Mouse (Mus musculus): Measurements from ENCODE around the gene Cntn5. TPM values are rescaled to one million over a fixed set of nuclear protein-coding genes. Genes with fewer than 3 reads are reported as not detected.

Cntn5 gene
- polyA plus RNA-seq, 1 experiment from 2014 or later: 30.9 TPM

DNA sequence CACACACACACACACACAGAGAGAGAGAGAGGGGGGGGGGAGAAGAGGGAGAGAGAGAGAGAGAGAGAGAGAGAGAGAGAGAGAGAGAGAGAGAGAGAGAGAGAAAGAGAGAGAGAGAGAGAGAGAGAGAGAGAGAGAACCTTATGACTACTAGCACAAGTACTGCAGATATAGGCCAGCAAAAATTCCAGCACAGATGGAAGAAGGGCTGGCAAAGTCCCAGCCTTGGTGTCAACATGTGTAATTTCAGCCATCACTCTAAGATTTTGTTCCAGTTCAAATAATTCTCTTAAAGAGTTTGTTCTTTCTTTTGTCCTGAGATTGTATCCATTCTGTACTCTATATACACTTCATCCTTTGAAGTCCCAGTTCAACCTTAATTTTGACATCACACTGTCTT, 238.8 kb downstream of the Cntn5 start:
- no peak overlapping the region for H3K4me3 ChIP-seq (ENCODE audit: low read depth, low read length)

DNA sequence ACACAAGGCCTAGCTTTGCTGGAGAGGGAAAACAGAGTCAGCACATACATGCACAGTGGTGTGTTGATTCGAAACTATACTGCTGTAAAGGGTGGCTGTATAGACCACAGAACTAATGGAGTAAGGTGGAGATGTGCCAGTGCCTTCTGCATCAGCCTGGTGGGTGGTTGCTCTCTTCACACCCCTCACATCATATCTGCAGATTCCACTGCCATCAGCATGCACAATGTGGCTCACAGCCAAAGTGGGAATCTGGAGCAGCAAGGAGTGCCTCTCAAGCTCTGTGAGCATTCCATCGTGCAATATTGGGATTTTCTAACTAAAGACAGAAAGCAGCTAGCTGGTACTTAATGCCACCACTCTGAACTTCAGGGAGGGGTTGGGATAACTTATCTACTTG, 241.5 kb downstream of the Cntn5 start:
- Histone ChIP-seq H3K4me3 (ENCODE audit: low read depth, low read length) (no peak overlapping the region), H3K27me3 (ENCODE audit: control insufficient read depth, insufficient read depth, low read length) (no peaks in the 10 kb centered on the region), H3K9me3 (ENCODE audit: control insufficient read depth, low read length) (no peaks in the 10 kb centered on the region), H3K4me2 (ENCODE audit: low read depth, low read length) (no peak overlapping the region), H3K27ac (ENCODE audit: low read depth, low read length) (no peak overlapping the region), H3K9ac (replicated peaks; ENCODE audit: low read depth, low read length) (no peak overlapping the region), H3K36me3 (ENCODE audit: control insufficient read depth, insufficient read depth, low read length) (no peaks in the 10 kb centered on the region), H3K4me1 (ENCODE audit: control insufficient read depth, insufficient read depth, low read length) (no peaks in the 10 kb centered on the region)
- no peak for ATAC-seq (ENCODE audit: low read depth)
- 82% methylated on average over 2 of the region's 2 CpGs for WGBS

More for the DNA sequence above, 238.8 kb downstream of the Cntn5 start:
- no peak for ATAC-seq (ENCODE audit: low read depth)
- Histone ChIP-seq H3K27ac (ENCODE audit: low read depth, low read length) (no peak overlapping the region), H3K9me3 (ENCODE audit: control insufficient read depth, low read length) (no peaks in the 10 kb centered on the region), H3K9ac (replicated peaks; ENCODE audit: low read depth, low read length) (no peak overlapping the region), H3K4me1 (ENCODE audit: control insufficient read depth, insufficient read depth, low read length) (no peaks in the 10 kb centered on the region), H3K4me2 (ENCODE audit: low read depth, low read length) (no peak overlapping the region), H3K27me3 (ENCODE audit: control insufficient read depth, insufficient read depth, low read length) (no peaks in the 10 kb centered on the region), H3K36me3 (ENCODE audit: control insufficient read depth, insufficient read depth, low read length) (no peaks in the 10 kb centered on the region)

DNA sequence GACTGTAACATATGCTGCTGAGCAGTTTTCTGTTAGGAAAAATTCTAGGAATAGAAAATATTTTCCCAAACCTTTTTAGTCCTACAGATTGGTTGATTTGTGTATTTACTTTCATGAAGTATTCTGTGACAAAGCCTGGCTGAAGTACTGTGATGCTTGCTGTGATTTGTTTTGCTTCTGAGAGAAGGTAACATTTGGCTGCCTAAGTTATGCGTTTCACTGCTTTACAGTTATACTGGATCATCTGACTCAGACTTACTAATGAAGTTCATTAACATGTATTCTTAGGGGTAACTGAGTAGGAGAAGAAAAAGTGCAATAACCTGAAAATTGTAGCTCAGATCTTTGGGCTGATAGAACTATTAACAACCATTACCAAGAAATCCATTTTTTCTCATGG, 245.1 kb downstream of the Cntn5 start:
- H3K36me3 ChIP-seq (ENCODE audit: control insufficient read depth, insufficient read depth, low read length): no peaks in the 10 kb centered on the region
- no peak overlapping the region for H3K4me3 ChIP-seq (ENCODE audit: low read depth, low read length)
- H3K27ac ChIP-seq (ENCODE audit: low read depth, low read length): no peak overlapping the region
- H3K27me3 ChIP-seq (ENCODE audit: control insufficient read depth, insufficient read depth, low read length): no peaks in the 10 kb centered on the region
- no peaks in the 10 kb centered on the region for H3K9me3 ChIP-seq (ENCODE audit: control insufficient read depth, low read length)
- ATAC-seq (ENCODE audit: low read depth): no peak
- H3K4me2 ChIP-seq (ENCODE audit: low read depth, low read length): no peak overlapping the region
- no peaks in the 10 kb centered on the region for H3K4me1 ChIP-seq (ENCODE audit: control insufficient read depth, insufficient read depth, low read length)
- H3K9ac ChIP-seq (replicated peaks; ENCODE audit: low read depth, low read length): no peak overlapping the region
- 80% methylated on average over 1 of the region's 1 CpGs for WGBS

DNA sequence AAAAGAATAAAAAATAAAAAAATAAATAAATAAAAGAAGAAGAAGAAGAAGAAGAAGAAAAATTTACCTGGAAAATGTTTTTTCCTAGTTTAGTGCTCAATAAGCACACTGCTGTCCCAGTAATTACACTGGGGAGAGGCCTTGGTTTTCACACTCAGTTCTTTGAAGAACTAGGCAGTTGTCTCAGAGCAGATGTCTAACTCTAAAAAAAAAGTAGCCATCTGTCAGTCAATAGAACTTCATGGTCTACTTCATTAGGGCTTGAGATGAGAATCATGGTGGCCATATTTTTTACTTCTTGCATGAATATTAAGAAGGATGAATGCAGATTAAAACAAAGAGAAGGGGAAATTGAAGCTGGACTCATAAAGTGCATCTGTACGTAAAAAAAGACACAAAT, 246.5 kb downstream of the Cntn5 start:
- H3K27me3 ChIP-seq (ENCODE audit: control insufficient read depth, insufficient read depth, low read length): no peaks in the 10 kb centered on the region
- H3K27ac ChIP-seq (ENCODE audit: low read depth, low read length): no peak overlapping the region
- ATAC-seq (ENCODE audit: low read depth): no peak
- no peak overlapping the region for H3K4me2 ChIP-seq (ENCODE audit: low read depth, low read length)
- 66% methylated on average over 1 of the region's 1 CpGs for WGBS
- no peaks in the 10 kb centered on the region for H3K36me3 ChIP-seq (ENCODE audit: control insufficient read depth, insufficient read depth, low read length)
- H3K9me3 ChIP-seq (ENCODE audit: control insufficient read depth, low read length): no peaks in the 10 kb centered on the region
- no peak overlapping the region for H3K4me3 ChIP-seq (ENCODE audit: low read depth, low read length)
- no peak overlapping the region for H3K9ac ChIP-seq (replicated peaks; ENCODE audit: low read depth, low read length)
- no peaks in the 10 kb centered on the region for H3K4me1 ChIP-seq (ENCODE audit: control insufficient read depth, insufficient read depth, low read length)

DNA sequence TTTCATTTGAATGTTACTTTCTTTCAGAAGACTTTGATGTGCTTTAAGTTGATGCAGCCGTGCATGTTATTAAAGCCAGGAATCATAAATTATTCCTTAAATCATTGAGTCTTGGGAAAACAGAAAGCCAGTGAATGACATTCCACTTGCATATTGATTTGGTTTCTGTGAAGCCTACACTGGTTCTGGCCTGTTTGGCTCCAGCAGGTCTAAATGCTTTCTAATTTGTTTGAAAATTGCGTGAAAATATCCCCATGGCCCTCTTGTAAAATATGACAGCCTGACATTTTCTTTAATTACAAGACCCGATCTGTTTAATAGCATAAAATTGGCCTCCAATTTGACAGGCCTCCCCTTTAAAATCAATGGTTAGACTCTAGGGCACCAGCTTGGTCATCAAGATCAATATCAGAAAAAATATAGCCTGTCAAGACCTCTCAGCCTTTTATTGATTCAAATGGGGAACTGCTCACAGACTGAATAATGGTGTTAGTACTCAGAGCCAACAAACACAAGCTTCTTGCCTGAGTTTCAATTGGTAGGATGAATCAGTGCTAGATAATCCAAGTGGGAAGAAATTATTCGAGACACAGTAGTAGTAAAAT, 247.3 kb downstream of the Cntn5 start:
- no peak overlapping the region for H3K9ac ChIP-seq (replicated peaks; ENCODE audit: low read depth, low read length)
- no peak overlapping the region for H3K4me3 ChIP-seq (ENCODE audit: low read depth, low read length)
- no peak overlapping the region for H3K27ac ChIP-seq (ENCODE audit: low read depth, low read length)
- no peak for ATAC-seq (ENCODE audit: low read depth)
- H3K9me3 ChIP-seq (ENCODE audit: control insufficient read depth, low read length): no peaks in the 10 kb centered on the region
- 36% methylated on average over 4 of the region's 4 CpGs for WGBS
- H3K4me2 ChIP-seq (ENCODE audit: low read depth, low read length): no peak overlapping the region
- H3K36me3 ChIP-seq (ENCODE audit: control insufficient read depth, insufficient read depth, low read length): no peaks in the 10 kb centered on the region
- no peaks in the 10 kb centered on the region for H3K27me3 ChIP-seq (ENCODE audit: control insufficient read depth, insufficient read depth, low read length)
- no peaks in the 10 kb centered on the region for H3K4me1 ChIP-seq (ENCODE audit: control insufficient read depth, insufficient read depth, low read length)

DNA sequence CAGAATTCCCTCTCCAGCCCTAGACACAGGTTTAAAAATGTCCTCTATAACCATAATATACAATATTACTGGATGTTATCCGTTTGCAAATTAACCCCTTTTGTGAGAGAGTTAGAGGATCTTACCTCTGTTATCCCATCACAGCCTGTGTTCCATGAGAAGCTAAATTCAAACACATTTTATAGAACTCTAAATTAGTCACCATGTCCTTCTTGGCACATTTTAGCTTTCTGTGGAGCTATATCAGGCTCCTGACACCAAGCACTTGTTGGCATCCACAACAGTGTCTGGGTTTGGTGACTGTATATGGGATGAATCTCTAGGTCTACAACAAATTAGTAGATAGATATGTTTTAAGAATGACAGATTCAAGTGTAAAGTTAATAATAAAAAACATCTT, 253.9 kb downstream of the Cntn5 start:
- Histone ChIP-seq H3K4me3 (ENCODE audit: low read depth, low read length) (no peak overlapping the region), H3K27ac (ENCODE audit: low read depth, low read length) (no peak overlapping the region), H3K4me1 (ENCODE audit: control insufficient read depth, insufficient read depth, low read length) (no peaks in the 10 kb centered on the region), H3K36me3 (ENCODE audit: control insufficient read depth, insufficient read depth, low read length) (no peaks in the 10 kb centered on the region), H3K9ac (replicated peaks; ENCODE audit: low read depth, low read length) (no peak overlapping the region), H3K4me2 (ENCODE audit: low read depth, low read length) (no peak overlapping the region), H3K27me3 (ENCODE audit: control insufficient read depth, insufficient read depth, low read length) (no peaks in the 10 kb centered on the region), H3K9me3 (ENCODE audit: control insufficient read depth, low read length) (no peaks in the 10 kb centered on the region)
- 85% methylated on average over 1 of the region's 1 CpGs for WGBS
- no peak for ATAC-seq (ENCODE audit: low read depth)

DNA sequence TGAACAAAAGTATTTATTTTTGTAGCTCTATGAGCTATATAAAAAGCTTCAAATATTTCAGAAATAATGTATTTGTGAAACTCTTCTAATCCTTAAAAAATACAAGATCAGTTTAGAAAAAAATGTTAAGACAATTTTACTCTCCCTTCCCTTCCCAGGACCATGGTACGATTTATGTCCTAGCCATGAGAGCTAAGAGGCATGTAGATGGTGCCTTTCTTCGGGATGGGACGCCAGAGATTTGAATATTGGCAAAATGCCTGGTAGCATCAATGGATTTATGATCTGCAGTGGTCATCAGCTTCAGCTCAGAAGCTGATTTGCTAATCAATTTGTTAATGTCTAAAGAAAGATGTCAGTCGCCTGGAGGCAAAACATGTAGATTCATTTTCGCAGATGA, 258.6 kb downstream of the Cntn5 start:
- Histone ChIP-seq H3K27me3 (ENCODE audit: control insufficient read depth, insufficient read depth, low read length) (no peaks in the 10 kb centered on the region), H3K4me3 (ENCODE audit: low read depth, low read length) (no peak overlapping the region), H3K9ac (replicated peaks; ENCODE audit: low read depth, low read length) (no peak overlapping the region), H3K27ac (ENCODE audit: low read depth, low read length) (no peak overlapping the region), H3K9me3 (ENCODE audit: control insufficient read depth, low read length) (no peaks in the 10 kb centered on the region), H3K4me2 (ENCODE audit: low read depth, low read length) (no peak overlapping the region), H3K4me1 (ENCODE audit: control insufficient read depth, insufficient read depth, low read length) (0 out of 2 replicates have a peak, but pooled peaks cover 2% of the 10 kb centered on the region), H3K36me3 (ENCODE audit: control insufficient read depth, insufficient read depth, low read length) (no peaks in the 10 kb centered on the region)
- ATAC-seq (ENCODE audit: low read depth): peak; percentile 53; the same call in 1 of the 2 replicates
- 45% methylated on average over 5 of the region's 5 CpGs for WGBS

DNA sequence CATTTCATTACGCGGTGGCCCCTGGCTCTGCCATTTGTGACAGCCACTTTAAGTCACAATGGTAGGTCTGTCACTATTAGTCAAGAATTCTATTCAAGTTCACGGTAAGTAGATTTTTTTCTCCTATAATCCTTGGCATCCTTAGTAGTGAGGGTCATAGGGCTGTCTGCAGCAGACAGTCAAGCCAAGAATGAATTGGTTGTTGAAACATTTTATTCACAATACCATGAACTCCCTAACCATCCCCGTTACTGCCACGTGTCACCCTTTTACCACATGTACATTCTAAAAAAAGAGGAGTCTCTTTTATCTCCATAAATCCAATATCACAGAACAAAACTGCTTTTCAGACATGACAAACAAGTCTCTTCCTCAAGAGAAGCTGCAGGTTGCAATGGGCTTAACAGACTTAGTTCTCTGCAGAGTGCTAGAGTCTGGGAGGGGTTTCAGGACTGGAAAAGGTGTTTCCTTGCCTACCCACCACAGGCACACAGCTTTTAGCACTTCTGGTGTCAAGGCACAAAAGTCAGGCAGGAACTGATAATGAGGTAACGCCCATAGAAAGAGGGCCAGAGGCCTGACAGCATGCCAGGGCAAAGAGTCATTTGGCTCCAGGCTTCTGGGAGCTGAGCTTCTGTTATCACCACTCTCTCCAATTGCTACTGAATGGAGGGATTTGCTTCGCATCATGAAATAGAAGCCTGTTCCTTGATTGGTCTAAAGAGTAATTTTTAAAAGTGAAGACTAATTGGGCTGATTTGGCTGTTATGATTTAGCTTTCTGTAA, 259.3 kb downstream of the Cntn5 start:
- Histone ChIP-seq H3K9me3 (ENCODE audit: control insufficient read depth, low read length) (no peaks in the 10 kb centered on the region), H3K4me1 (ENCODE audit: control insufficient read depth, insufficient read depth, low read length) (0 out of 2 replicates have a peak, but pooled peaks cover 2% of the 10 kb centered on the region), H3K9ac (replicated peaks; ENCODE audit: low read depth, low read length) (no peak overlapping the region), H3K4me3 (ENCODE audit: low read depth, low read length) (no peak overlapping the region), H3K27ac (ENCODE audit: low read depth, low read length) (no peak overlapping the region), H3K27me3 (ENCODE audit: control insufficient read depth, insufficient read depth, low read length) (no peaks in the 10 kb centered on the region), H3K36me3 (ENCODE audit: control insufficient read depth, insufficient read depth, low read length) (no peaks in the 10 kb centered on the region), H3K4me2 (ENCODE audit: low read depth, low read length) (no peak overlapping the region)
- peak; percentile 41; the same call in 1 of the 2 replicates for ATAC-seq (ENCODE audit: low read depth)
- 49% methylated on average over 7 of the region's 7 CpGs for WGBS

DNA sequence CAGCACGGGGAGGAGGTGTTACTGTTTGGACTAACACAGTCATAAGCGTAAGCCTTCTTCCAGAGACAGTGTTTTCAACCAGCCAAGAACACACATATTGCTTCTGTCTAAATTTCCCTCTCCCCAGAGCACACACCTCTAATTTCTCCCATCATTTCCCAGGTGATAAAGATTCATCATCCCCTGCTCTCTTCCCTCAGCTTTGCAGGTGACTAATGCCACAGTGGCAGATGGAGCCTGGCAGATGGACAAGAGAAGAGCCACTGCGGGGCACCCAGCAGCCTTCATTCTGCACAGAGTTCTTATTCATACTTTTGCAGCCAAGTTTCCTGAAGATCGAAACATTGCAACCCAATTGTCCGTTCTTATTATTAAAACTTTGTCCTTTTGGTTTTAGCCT, 286.5 kb downstream of the Cntn5 start:
- ATAC-seq (ENCODE audit: low read depth): no peak
- WGBS: 86% methylated on average over 5 of the region's 5 CpGs
- Histone ChIP-seq H3K27ac (ENCODE audit: low read depth, low read length) (no peak overlapping the region), H3K9ac (replicated peaks; ENCODE audit: low read depth, low read length) (no peak overlapping the region), H3K27me3 (ENCODE audit: control insufficient read depth, insufficient read depth, low read length) (no peaks in the 10 kb centered on the region), H3K9me3 (ENCODE audit: control insufficient read depth, low read length) (no peaks in the 10 kb centered on the region), H3K4me2 (ENCODE audit: low read depth, low read length) (no peak overlapping the region), H3K36me3 (ENCODE audit: control insufficient read depth, insufficient read depth, low read length) (no peaks in the 10 kb centered on the region), H3K4me3 (ENCODE audit: low read depth, low read length) (no peak overlapping the region), H3K4me1 (ENCODE audit: control insufficient read depth, insufficient read depth, low read length) (no peaks in the 10 kb centered on the region)
